Mouse (Mus musculus): Measurements from ENCODE around the gene Stard8.
"Not testable (repeated sequence)": the region's sequence is repeated elsewhere in the genome, so short reads cannot be mapped to it uniquely, and the experiment has no call there.

Gene Stard8

GRCm38 (mm10) chrX:99048111-99048510, 45.1 kb downstream of the Stard8 start:
- DNase-seq = no peak

- no peak for DNase-seq
Observed at GRCm38 (mm10) chrX:99049247-99049646, 46.2 kb downstream of the Stard8 start.

GRCm38 (mm10) chrX:99050736-99051481, 47.9 kb downstream of the Stard8 start:
- no peak for DNase-seq

- no peak for DNase-seq
Observed at GRCm38 (mm10) chrX:99052255-99052654, 49.2 kb downstream of the Stard8 start.

GRCm38 (mm10) chrX:99054512-99054911, 51.5 kb downstream of the Stard8 start:
- DNase-seq = no peak

GRCm38 (mm10) chrX:99057772-99058440, 54.9 kb downstream of the Stard8 start:
- no peak for DNase-seq

- DNase-seq = no peak
Observed at GRCm38 (mm10) chrX:99059119-99059518, 56.1 kb downstream of the Stard8 start.

GRCm38 (mm10) chrX:99065582-99065981, 62.5 kb downstream of the Stard8 start:
- no peak for DNase-seq

- no peak for DNase-seq
Observed at GRCm38 (mm10) chrX:99066550-99066949, 63.5 kb downstream of the Stard8 start.

GRCm38 (mm10) chrX:99067232-99067631, 64.2 kb downstream of the Stard8 start:
- DNase-seq = no peak

GRCm38 (mm10) chrX:99067671-99068151, 64.7 kb downstream of the Stard8 start:
- DNase-seq = no peak

GRCm38 (mm10) chrX:99071188-99071587, 68.1 kb downstream of the Stard8 start:
- no peak for DNase-seq

- DNase-seq = no peak
Observed at GRCm38 (mm10) chrX:99072596-99072995, 69.5 kb downstream of the Stard8 start.

GRCm38 (mm10) chrX:99075111-99075510, 72.1 kb downstream of the Stard8 start:
- DNase-seq = no peak

- no peak for DNase-seq
Observed at GRCm38 (mm10) chrX:99076460-99076859, 73.4 kb downstream of the Stard8 start.

- not testable (repeated sequence) for DNase-seq
Observed at GRCm38 (mm10) chrX:99078374-99078892, 75.4 kb downstream of the Stard8 start.

GRCm38 (mm10) chrX:99092704-99093103, 89.7 kb downstream of the Stard8 start:
- DNase-seq = no peak

- not testable (repeated sequence) for DNase-seq
Observed at GRCm38 (mm10) chrX:99111088-99111724, 108.2 kb downstream of the Stard8 start.

GRCm38 (mm10) chrX:99119510-99119909, 116.5 kb downstream of the Stard8 start:
- no peak for DNase-seq
